Mouse (Mus musculus): ENCODE measurements around the gene Gm3012.
"Not testable (repeated sequence)": the region's sequence is repeated elsewhere in the genome, so short reads cannot be mapped to it uniquely, and the experiment has no call there.

The Gm3012 gene

GRCm38 (mm10) chr14:3634212-3634611 is at the start of gene Gm3012:
Gene Gm3012 (plus strand): TSS chr14:3634512.
- not testable (repeated sequence) for DNase-seq (ENCODE audit: low spot score in 2 of 2)

DNA sequence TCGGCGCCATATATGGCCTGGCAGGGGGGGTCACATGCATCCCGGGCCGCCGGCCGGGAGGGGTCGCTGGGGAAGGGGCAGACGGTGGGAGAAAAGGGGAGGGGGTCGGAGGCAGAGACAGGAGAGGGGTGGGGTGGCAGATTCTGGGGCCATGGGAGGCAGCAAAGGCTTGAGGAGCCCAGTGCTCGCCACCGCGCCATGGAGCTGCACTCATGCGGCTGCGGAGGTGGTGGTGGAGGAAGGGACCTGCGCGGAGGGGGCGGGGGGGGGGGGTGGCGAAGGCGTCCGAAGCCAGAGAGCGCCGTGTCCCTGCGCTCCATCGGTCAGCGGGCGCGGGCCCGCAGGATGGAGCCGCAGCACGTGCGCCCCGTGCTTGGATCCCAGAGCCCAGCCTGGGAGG is 17.4 kb downstream of the Gm3012 start, which contains the start of gene Gm3020:
Gene Gm3020 (plus strand): TSS at position 301 of the 400 bp plus-strand sequence.
- not testable (repeated sequence) for DNase-seq (ENCODE audit: low spot score in 2 of 2)

- DNase-seq (ENCODE audit: low spot score in 2 of 2), result not testable (repeated sequence)
These were observed 54.2 kb downstream of the Gm3012 start, which contains the start of gene Gm3043 for GRCm38 (mm10) chr14:3688483-3688882. Gene Gm3043 (plus strand): TSS chr14:3688783.
